Mouse (Mus musculus) megakaryocyte-erythroid progenitor cell, adult 5-6 weeks (primary cell): Measurements from ENCODE around the gene 4930544D05Rik. TPM values are rescaled to one million over a fixed set of nuclear protein-coding genes. Genes with fewer than 3 reads are reported as not detected.
A peak's percentile ranks its signal among the peaks of the same experiment; 100 is the strongest.

Source experiments
- ATAC-seq: replicated peaks from 2 replicates; pipeline ENCODE4 v1.8.0; 2016; ENCODE audit warnings: mild to moderate bottlenecking, inconsistent platforms; ENCODE audit not compliant: severe bottlenecking, poor library complexity, low FRiP score, low TSS enrichment
- total RNA-seq, 2 experiments: library from RNA; stranded (forward) in 1 of 2; stranded (reverse) in 1 of 2; fragments of 200-1000, 215-1000 nt in 1 of 2; fragments of >200 nt in 1 of 2; fragmentation: Nextera tagmentation in 1 of 2; gene quantifications; 2 replicates each; pipeline ENCODE4 v1.2.3; 2014 to 2017

4930544D05Rik gene
- total RNA-seq (2014; fragmentation: Nextera tagmentation) (not detected in 2 replicates), total RNA-seq (2017) (not detected in 2 replicates)

DNA sequence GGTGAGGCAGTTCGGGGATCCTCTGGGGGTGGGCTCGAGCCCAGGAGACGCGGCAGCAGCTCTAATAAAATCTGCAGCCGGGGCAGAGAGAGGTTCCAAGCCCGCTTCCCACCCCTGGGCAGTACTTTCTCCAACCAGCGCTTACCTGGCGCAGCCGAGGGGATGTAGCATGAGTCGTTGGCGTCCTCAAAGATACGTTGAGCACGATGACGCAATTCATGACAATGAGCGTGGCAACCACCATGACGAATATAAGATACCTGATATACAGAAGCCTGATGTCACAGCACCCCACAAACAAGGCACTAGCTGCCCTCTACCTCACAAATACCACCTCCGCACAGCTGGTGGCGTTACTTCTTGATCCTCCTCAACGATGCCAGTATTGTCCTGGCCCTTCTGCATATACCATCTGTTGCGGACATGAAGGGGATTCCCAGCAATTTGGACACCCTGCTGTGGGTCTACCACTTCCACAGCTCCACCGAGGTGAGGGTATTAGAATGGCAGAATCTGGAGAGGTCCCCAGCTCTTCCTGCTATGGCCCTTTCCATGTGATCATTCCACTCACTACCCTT lies at the start of gene 4930544D05Rik:
Gene 4930544D05Rik (plus strand): TSS at position 333 of the 578 bp plus-strand sequence.
- ATAC-seq: no peak; the same call in 1 of the 2 replicates

DNA sequence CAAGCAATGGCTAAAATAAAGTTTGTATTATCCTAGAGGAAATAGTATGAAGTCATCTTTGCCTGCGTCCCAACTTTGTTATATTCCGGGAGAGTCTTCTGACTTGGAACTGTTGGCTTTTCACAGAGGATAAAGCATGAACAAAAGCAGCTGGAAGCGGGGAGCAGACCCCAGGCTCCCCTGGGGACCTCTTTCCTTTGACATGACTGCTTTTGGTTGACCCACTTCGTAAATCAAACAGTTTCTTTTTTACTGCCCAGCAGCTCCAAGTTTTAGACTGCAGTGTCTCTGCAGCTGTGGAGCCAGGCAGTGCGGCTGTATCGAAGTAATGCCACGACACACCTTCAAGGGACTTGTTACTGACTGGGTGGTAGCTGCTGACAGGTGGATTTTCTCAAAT lies 49.1 kb upstream of the 4930544D05Rik start:
- no peak for ATAC-seq

DNA sequence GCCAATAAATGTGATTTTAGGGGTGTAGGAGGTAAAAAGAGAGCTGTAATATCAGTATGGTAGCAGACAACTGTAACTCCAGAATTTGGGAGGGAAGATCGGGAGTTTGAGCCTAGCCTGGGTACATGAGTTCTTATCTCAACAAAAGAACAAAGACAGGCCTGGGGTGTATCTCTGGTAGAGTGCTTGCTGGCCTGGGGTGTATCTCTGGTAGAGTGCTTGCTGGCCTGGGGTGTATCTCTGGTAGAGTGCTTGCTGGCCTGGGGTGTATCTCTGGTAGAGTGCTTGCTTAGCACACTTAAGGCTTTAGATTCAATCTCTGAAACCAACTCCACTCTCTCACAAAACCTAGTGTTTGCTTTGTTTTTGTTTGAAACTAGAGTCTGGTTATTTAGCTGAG lies 45.0 kb upstream of the 4930544D05Rik start:
- ATAC-seq: peak; percentile 97

DNA sequence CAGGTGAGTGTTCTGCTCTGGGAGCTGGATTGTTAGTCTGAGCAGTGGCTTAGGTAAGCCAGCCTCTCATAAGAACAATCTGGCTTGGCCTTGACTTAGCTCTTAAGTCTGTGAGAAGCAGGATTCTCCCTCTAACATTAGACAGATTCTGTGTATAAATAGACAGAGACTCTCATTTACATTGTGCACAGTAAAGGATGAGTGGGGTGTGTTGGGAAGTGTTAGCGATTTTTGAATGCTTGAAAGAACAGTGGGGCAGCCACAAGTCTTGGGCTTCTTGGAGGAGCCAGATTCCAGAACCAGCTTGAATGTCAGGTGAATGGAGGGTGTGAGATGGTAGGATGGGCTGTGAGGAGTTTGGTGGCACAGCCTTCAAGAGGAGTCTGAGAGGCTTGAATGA lies 44.0 kb upstream of the 4930544D05Rik start:
- ATAC-seq: no peak

DNA sequence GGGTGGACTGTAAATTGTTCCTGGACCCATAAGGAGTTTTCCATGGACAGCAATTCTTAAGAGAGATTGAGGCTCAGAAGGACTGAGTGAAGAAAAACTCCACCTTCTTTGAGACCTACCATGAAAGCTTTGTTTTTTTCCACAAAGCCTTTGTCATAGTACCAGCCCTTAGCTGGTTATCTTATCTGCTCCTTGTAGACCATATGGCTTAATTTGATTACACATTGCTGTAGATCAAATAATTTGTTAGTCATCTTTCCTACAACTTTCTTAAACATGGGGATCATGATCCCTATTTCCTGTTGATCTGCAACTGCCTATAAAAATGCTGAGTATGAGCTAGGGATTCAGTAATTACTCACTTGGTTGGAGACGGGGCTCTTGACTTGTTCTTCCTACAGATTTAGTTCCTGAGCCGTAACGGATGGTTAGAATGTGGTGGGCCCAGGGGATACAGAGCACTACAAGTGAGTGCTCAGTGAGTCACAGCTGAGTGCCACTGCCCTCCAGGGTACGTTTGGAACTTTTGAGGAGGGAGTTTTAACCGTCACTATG lies 43.2 kb upstream of the 4930544D05Rik start:
- 0 out of 2 replicates have a peak, but pooled peaks have one; percentile 23 for ATAC-seq

DNA sequence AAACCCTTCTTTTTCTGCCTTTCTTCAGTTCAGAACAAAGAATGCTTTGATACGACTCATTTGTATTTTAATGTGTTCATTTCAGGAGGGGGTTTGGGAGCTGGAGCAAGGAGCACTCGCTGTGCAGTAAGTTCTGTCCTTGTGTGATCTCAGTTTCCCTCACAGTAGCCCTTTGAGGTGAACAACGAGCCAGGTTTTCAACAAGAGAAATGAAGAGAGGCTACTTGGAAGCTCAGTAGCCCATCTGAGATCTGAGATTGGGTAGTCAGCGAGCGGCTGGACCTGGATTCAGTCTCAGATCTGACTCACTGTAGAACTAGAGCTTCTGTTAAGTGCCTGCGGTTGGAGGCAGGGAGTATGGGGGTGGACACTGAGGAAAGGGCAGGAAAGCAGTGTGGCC lies 41.8 kb upstream of the 4930544D05Rik start:
- no peak for ATAC-seq

DNA sequence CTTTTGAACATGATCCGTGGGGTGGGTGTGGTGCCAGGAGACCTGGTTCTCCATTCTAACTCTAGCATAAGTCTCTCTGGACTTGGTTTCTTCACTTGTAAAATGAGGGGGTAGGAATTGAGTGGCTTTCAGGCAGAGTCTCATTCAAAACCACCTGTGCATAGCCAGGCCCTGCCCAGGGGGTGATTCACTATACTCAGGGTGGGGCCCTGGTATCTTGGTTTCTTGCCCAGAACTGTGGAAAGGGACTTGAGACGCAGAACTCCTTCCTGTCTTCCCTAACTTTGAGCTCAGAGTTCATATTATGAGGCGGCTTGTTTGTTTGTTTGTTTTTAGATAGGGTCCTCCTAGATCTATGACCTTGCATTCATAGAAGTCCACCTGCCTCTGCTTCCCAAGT lies 38.4 kb upstream of the 4930544D05Rik start:
- ATAC-seq: 0 out of 2 replicates have a peak, but pooled peaks have one; percentile 48

DNA sequence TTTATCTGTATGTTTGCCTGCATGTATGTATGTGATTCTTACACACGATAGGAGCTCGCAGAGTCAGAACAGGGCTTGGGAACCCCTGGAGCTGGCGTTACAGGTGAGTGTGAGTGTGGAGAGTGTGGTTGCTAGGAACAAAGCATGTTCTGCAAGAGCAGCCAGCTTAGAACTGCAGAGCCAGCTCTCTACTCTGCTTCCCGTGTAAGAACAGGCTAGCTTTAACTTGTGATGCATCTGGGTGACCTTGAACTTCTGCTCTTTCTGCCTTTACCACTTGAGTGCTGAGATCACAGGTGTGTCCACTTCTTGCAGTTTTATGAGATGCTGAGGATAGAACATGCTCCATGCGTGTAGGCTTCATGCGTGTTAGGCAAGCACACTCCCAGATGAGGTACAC lies 36.7 kb upstream of the 4930544D05Rik start:
- ATAC-seq: no peak

DNA sequence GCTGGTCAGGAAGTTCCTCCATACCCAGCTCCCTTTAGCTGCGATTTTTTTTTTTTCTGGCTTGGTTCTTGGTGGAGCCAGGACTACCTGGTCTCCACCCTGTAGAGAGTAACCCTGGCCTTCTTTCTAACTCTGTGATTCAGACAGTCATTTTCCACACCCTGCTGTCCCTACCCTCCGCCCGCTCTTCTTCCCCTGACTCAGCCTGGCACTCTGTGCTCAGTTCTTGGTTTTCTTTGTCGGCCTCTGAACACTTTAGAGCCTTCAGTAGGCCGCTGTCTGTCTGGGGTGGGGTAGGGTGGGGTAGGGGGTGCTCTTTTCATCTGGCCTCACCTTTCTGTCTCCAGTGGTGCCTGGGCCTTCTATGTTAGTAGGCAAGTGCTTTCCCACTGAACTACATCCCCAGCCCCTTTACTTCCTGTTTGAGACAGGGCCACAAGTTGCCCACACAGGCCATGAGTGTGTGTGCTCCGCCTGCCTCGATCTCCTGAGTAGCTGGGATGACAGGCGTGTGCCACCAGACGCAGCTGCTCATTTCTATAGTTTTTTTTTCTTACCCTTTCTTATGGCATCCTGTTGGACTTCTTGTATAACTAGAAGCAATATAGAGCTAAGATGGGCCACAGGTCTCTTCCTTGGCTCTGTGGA lies 35.8 kb upstream of the 4930544D05Rik start:
- no peak for ATAC-seq

DNA sequence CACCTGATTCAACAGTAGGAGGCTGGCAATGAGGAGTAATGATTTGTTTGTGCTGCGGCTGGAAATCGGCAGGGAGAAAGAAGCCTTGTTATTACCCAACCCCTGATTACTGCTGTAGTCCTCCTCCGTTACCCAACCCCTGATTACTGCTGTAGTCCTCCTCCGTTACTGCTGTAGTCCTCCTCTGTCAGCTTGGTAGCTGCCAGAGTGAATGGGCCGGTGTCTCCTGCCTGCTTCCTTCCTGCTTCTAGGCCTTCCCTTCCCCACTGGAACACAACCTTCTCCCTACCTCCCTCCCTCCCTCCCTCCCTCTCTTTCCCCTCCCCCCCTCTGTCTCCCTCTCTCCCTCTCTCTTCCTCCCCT lies 35.3 kb upstream of the 4930544D05Rik start:
- no peak for ATAC-seq

DNA sequence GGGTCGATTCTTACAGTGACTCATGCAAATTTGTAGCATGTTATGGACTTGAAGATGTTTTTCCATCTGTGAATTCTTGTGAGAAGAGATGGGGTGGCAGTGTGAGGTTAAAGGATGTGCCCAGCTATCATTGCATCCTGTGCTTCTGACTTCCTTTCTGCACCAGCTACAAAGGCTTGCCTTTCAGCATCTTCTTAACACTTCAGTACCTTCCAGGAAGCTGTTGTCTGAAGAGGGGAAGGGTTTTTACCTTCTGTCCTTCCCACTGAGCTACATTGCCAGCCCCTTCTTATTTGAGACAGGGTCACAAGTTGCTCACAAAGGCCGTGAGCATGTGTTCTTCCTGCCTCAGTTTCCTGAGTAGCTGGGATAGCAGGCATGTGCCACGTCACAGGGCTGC lies 34.7 kb upstream of the 4930544D05Rik start:
- ATAC-seq: no peak

DNA sequence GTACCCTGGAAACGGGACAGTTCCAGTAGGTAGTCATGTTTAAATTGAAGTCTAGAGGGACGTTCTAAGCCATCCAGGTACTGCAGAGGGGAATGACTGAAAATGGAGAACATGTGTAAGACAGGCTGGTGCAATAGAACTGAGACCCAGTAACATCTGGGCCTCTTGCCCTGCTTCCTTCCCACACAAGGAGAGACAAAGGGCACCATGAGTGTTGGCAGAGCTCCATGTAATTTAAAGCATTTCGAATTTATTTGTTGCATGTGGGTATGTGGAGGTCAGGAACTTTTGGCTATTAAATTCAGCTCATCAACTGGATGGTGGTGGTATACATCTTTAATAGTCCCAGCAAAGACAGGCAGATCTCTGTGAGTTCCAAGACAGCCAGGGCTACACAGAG lies 33.5 kb upstream of the 4930544D05Rik start:
- ATAC-seq: no peak

DNA sequence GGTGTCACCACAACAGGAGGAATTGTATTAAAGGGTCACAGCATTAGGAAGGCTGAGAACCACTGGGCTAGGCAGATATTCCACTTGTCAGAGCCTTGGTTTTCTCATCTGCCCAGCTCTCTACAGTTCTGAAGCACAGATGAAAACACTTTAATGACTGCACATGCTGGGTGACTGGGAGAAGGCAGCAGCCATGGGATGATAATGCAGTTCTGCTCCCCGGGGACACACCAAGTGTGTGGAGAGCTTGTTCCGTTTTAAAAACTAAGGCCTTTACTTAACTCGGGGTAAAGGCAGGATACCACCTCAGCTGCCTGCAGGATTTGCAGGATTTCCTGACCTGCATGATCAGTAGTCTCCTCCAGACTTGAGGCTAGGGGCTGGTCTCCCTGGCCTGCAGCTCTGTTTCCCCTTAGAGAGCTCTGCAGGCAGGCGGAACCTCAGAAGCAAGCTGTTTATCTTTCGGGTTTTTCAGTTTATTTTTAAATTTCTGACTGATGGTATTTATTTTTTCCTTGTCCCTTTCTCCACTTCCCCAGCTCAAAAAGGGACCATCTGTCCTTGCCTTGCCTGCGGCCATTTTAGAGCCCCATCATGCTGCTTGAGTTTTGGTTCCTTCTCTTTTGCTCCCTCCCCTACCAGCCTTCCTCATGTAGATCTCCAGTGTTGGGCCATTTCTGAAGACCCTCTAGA lies 32.5 kb upstream of the 4930544D05Rik start:
- peak; percentile 56; the same call in 1 of the 2 replicates for ATAC-seq

DNA sequence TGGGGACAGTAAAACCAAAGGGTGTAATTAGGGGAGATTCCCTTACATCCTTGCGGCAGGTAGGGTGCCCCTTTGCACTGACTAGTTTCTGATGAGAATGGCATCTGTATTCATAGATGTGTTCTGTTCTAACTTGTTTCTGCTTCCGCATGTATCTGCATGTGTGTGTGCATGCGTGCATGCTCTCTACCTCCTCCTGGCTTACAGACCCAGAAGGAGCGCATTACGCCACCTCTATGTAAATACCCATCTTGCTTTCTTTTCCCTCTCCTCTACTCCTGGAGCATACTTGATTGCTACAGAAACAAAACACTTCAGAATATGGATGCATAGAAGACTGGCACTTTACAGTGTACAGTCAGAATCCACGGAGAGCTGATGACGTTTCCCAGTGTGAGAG lies 31.9 kb upstream of the 4930544D05Rik start:
- ATAC-seq: no peak

DNA sequence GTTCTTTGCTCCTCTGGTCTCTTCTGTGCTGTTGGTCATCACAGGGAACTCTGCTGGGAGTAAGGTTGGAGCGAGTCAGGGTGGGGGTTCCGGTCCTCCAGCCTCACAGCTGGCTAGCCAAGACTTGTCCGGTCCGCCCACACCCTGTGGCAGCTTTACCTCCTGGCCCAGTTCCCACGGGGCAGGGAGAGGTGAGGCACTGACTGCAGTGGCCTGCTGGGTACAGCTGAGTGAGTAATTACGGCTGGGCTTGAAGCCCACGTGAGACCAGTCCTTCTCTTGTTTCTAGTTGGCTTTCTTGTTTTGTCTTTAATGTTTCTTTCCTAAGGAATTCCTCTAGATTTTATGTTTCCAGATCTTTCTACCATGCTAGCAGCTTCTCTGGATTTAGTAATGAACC lies 30.2 kb upstream of the 4930544D05Rik start:
- ATAC-seq: no peak

DNA sequence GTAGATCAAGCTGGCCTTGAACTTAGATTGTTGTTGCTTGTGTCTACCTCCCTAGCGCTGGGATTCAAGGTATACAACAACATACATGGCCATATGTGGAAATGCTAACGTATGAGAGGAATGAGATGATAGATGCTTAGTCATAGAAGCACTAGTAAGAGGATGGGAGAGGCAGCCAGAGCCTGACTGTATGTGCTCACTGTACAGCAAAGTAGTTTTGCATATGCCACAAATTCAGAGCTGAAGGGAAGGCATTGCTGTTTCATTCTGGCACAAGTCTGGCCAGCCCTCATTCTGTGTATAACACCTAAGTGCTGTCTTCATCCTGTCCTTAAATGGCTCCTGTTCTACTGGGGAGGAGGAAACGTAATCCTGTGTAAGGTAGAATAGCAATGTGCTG lies 29.4 kb upstream of the 4930544D05Rik start:
- no peak for ATAC-seq

DNA sequence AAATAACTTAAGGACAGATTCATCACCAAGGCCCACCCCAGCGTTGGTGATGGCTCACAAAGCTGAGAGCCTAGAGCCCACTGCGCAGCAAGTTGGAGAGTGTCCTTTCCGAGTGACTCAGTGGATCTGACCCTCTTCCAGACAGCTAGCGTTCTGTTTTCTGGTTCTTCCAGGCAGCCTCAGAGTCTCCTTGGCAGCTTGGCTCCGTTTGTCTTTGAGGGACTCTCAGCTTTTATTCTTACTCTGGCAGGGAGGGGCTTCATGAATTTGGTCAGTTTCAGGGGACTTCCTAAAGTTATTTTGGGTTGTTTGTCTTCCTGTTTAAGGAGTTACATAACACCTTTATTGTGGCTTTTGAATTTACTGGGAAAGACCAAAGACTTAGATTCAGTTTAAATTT lies 28.7 kb upstream of the 4930544D05Rik start:
- no peak for ATAC-seq

DNA sequence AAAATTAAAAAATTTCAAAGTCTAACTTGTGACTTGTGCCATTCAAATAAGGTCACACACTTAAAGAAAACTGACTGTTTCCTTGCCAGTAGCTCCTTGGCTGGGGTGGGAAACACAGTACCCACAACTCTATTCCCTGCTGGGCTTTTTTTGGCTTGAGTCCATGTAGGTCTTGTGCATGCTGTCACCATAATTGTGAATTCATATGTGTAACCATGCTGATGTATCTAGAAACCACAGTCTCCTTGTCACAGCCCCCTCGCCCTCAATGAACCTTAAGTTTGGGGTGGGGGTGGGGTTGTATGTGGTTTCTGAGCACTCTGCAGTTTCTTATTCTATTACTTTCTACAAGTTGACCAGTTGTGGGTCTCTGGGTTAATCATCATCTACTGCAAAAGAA lies 23.9 kb upstream of the 4930544D05Rik start:
- ATAC-seq: no peak

DNA sequence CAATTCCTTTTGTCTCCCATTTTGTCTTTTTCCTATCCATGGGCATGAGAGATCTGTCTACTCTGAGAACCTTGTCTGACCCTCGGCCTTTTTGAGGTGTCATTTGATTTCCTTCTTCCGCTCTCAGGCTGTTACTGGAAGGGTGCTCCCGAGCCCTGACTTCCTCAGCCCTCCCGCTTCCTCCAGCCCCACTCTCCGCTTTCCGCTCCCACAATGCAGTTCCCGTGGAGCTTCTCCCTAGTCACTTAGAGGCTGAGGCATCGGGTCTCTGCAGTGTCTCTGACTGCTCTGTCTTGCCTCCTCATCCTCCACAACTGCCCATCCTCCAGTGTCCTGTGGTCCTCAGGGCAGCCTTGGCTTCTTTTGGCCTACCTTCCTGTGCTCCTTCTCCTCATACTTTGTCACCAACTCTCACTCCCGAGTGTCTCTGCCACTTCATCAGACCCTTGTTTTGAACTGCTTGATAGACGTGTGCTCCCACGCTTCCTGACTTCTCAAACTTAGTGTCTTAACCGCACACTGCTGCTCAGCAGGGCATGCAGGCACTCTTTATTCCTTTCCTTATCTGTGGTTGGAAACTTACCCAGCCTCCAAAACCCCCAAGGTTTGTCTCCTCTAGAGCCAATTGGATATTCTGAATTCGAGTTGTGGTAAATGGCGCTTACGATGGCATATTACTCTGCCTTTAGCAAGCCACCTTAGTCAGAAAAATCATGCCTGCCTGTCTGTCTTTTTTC lies 21.2 kb upstream of the 4930544D05Rik start:
- peak; percentile 32; the same call in 1 of the 2 replicates for ATAC-seq

DNA sequence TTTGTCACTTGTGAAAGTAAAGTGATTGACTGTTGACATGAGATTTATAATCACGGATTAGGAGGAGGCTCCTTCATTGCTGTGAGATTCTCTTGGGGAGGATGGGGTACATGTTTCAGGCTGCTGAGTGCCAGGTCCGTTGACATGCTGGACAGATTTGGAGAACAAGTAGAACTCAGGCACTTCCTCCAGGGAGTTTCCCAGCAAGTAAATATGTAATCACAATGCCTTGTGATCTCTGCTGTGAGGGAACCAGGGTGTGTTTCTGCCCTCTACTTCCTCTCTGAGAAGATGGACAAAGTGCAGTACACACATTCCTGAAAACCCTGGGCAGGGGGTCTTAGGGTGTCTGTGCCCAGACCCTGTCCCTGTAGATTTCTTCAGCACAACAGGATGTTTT lies 20.0 kb upstream of the 4930544D05Rik start:
- ATAC-seq: no peak
